Mouse (Mus musculus) mouse embryonic stem cell (cell line): Measurements from ENCODE around the gene Sfi1.
"Not testable (repeated sequence)": the region's sequence is repeated elsewhere in the genome, so short reads cannot be mapped to it uniquely, and the experiment has no call there.

Experiments used
- in situ Hi-C, 2 experiments: fragments of 300-500 bp; cut with MboI; formaldehyde crosslinking; loops; 1 replicate in 1 of 2; 3 replicates in 1 of 2; pipeline ENCODE4 v1.14.3; 2019 to 2020; ENCODE audit warnings: low sequenced_read_pairs in 2 of 2, low pct_unique_long_range_greater_than_20kb in 1 of 2, mixed read lengths in 1 of 2; ENCODE audit not compliant: unreplicated experiment in 1 of 2

Sfi1 gene

GRCm38 (mm10) chr11:3179726-3180092 lies 13.6 kb downstream of the Sfi1 start:
- in situ Hi-C loops = not testable (repeated sequence)

GRCm38 (mm10) chr11:3178968-3179725 lies 14.1 kb downstream of the Sfi1 start:
- in situ Hi-C loops = not testable (repeated sequence)

GRCm38 (mm10) chr11:3173425-3174318 lies 19.6 kb downstream of the Sfi1 start:
- in situ Hi-C loops = not testable (repeated sequence)

GRCm38 (mm10) chr11:3172526-3172925 lies 20.7 kb downstream of the Sfi1 start:
- in situ Hi-C loops = not testable (repeated sequence)

GRCm38 (mm10) chr11:3171931-3172330 lies 21.3 kb downstream of the Sfi1 start:
- in situ Hi-C loops = not testable (repeated sequence)

- in situ Hi-C loops = not testable (repeated sequence)
Measured at GRCm38 (mm10) chr11:3169042-3169441, 24.2 kb downstream of the Sfi1 start.

GRCm38 (mm10) chr11:3167571-3168001 lies 25.7 kb downstream of the Sfi1 start:
- in situ Hi-C loops = not testable (repeated sequence)

GRCm38 (mm10) chr11:3167129-3167528 lies 26.1 kb downstream of the Sfi1 start:
- in situ Hi-C loops = not testable (repeated sequence)

- in situ Hi-C loops = not testable (repeated sequence)
Measured at GRCm38 (mm10) chr11:3166321-3166720, 26.9 kb downstream of the Sfi1 start.

GRCm38 (mm10) chr11:3165210-3165782 lies 28.0 kb downstream of the Sfi1 start:
- in situ Hi-C loops = not testable (repeated sequence)

GRCm38 (mm10) chr11:3163661-3164060 lies 29.6 kb downstream of the Sfi1 start:
- in situ Hi-C loops = not testable (repeated sequence)

GRCm38 (mm10) chr11:3163122-3163521 lies 30.1 kb downstream of the Sfi1 start:
- in situ Hi-C loops = not testable (repeated sequence)

GRCm38 (mm10) chr11:3162236-3162897 lies 30.9 kb downstream of the Sfi1 start:
- in situ Hi-C loops = not testable (repeated sequence)

- in situ Hi-C loops = not testable (repeated sequence)
Measured at GRCm38 (mm10) chr11:3161370-3161769, 31.9 kb downstream of the Sfi1 start.

- in situ Hi-C loops = not testable (repeated sequence)
Measured at GRCm38 (mm10) chr11:3158800-3159199, 34.5 kb downstream of the Sfi1 start.

- in situ Hi-C loops = not testable (repeated sequence)
Measured at GRCm38 (mm10) chr11:3157996-3158395, 35.3 kb downstream of the Sfi1 start.

- in situ Hi-C loops = not testable (repeated sequence)
Measured at GRCm38 (mm10) chr11:3156991-3157390, 36.3 kb downstream of the Sfi1 start.

- in situ Hi-C loops = not testable (repeated sequence)
Measured at GRCm38 (mm10) chr11:3153666-3154397, 39.4 kb downstream of the Sfi1 start.
